Mouse (Mus musculus): Measurements from ENCODE around the gene Zdhhc23.

Gene Zdhhc23

DNA sequence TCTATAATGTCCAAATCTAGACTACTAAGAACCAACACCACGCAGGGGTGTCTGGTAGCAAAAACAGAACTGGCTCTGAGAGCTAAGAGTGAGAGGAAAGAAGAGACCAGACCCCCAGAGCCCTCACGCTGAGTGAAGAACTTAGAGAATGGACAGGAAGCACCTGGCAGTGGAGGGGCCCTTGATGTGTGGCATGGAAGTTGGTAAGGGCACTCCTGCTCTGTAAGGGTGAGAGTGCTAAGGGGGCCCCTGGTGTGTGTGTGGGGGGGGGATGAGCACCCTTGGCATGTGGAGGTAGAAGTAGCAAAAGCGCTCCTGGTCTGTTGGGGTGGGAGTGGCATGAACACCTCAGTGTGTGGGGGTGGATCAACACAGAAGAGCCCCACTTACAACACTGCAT lies 9.2 kb downstream of the Zdhhc23 start:
- DNase-seq (ENCODE audit: extremely low spot score, low spot score) = no peak

DNA sequence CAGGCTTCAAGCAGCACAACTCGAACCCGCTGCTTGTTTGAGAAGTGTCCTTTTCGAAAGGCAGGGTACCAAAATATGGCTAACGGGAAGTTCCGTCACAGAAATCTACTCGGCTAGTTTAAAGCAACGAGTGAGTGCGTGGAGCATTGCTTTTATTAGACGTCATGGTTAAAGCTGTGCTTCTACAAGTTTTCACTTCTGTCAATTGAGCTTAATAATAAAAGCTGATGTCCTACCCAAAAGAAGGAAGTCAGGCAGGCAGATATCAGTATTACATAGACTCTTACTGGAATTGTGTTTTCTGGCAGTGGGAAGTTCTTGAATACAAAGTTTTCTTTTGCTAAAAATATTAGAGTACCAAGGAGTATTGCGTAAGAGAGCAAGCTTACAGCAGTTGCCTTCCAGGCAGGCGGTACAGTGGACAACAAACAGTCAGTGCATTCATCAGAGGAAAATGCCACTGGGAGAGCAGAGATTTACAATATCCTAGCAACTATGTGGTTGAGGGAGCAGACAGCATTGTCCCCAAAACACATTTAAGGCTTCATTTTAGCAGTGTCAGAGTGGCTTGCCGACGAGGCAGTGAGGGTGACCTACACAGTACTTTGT lies 13.7 kb downstream of the Zdhhc23 start:
- DNase-seq (ENCODE audit: extremely low spot score, low spot score) = no peak

DNA sequence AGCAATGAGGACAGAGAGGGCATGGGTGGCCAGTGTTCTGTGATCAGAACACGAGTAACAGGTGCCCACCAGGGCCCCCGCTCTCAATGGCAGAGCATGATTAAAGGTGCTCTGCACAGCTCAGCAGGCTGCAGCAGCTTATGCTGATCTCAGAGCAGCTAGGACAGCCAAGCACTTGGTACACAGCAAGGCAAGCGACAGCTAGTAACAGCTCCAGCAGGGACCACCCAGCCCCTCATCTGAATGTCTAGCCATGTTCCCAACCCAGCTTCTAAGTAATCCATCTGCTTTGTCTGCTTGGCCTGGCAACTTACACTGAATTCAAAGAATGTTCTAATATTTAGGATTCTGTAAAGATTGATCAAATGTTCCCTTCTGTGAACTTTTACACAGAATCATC lies 15.8 kb downstream of the Zdhhc23 start:
- no peak for DNase-seq (ENCODE audit: extremely low spot score, low spot score)

DNA sequence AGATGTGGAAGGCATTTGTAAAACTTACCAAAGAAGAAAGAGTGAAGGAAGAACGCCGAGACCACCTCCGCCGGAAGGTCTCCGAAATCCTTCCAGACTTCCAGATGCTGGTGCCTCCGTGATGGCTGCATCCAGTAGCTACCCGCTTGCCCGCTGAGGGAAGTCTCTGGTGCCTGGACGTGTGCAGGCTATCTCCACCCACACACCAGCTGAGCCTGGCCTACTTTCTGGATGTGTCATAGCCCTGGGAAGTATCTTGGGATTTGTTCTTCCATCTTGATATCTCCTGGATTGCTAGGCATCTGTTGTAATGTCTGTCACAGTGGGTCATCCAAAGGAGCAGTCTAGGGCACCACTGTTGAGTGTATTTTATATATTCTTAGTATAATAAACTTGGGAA lies 16.3 kb downstream of the Zdhhc23 start:
- no peak for DNase-seq (ENCODE audit: extremely low spot score, low spot score)

DNA sequence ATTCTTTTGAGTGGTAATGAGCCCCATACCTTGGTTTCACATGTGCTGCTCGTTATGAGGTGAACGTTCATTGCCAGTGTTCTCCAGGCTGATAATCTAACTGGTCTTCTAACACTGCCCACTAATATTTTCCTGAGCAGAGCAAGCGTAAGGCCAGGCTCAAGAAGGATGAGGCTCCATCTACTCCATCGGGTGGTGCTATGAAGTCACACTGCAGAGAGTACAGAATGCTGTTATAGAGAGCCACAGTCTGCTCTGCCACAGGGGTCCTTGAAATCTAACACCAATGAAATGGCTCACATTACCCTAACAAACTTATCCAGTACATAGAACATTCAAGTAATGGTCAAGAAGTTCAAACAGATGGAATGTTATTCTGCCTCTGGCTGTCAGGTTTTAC lies 21.6 kb downstream of the Zdhhc23 start:
- DNase-seq (ENCODE audit: extremely low spot score, low spot score) = no peak

DNA sequence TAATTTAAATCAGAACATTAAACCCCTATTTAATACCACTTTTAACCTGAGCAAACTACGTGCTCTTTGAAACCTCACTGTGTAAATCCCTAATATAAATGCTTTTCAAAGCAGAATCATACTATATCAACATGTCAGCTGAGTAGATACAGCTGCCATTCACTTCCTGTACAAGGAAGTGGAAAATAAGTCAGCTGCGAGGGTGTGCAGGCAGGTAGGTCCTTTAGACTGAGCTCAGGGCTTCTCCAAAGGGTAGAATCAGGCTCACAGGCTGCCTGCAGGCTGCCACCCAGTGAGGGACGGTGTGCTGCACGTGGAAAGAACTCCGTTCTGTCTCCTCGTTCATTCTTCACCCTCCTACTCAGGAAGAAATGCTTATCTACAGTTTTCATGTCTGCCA lies 24.7 kb downstream of the Zdhhc23 start:
- DNase-seq (ENCODE audit: extremely low spot score, low spot score) = no peak

DNA sequence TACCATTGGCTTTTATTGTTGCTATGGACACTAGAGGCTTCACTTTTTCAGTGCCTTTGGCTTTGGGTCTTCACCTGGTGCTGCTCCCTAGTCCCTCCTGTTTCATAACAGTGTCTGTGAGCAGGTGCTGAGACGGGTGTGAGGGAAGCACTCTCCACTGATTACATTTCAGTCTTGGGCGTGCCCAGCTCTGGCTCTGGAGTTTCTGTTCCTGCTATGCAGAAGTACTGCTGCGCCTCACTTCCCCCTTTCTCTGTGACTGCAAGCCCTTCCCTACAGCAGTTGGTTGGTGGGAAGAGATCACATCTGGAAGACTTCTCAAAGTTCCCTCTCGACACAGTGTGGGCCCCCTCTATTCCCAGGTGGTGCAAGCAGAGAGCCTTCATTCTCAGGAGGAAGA lies 28.0 kb downstream of the Zdhhc23 start:
- DNase-seq (ENCODE audit: extremely low spot score, low spot score) = no peak

DNA sequence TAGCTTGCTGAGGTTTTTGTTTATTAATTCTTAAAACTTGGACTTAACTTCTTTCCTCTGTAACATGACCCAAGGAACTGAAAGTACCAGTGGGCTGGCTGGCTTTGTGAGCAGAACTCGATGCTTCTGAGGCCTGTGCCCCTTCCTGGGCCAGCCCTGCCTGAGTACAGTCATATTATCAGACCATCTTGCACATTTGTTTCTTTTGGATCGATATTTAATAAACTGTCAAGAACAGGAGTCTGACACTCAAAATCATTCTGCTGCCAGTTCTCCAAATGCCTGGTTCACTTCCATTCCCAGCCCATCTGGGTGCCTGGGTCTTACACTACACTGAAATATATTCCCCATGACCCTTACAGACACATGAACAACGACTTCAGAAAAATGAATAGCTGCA lies 33.7 kb downstream of the Zdhhc23 start:
- no peak for DNase-seq (ENCODE audit: extremely low spot score, low spot score)

DNA sequence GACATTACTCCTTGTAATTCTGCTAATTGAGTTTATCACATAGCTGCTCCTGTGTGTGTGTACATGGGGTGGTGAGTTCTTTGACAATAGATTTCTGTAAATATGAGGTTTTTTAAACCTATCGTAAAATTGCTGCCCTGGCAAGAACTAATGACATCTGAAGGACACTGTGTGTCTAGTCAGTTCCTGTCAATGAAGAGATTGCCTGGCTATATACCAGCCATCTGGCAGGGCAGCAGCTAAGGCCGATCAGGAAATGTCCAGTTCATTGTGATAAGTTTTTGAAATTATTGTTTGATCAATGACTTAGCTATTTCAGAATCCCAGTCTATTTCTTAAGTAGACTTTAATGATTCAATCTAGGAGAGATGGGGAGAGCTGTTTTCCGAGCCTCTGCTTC lies 34.2 kb downstream of the Zdhhc23 start:
- DNase-seq (ENCODE audit: extremely low spot score, low spot score) = no peak

DNA sequence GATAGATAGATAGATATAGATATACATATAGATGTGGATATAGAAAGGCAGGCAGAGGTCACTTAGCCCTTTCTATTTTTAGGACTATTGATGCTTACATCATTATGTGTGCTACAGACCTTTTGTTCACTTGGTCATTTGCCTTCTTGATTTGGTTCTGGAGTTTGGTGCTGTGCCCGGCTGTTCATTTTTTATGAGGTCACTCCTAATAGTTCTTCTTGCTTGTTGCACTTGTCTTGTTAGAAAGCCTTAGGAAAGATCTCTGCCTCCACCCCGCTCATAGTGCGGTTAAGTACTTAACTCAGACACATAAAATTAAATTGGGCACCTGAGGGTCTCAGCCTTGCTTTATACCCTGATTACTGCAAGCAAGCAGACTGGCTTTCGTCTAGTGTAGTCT lies 38.7 kb downstream of the Zdhhc23 start:
- no peak for DNase-seq (ENCODE audit: extremely low spot score, low spot score)

DNA sequence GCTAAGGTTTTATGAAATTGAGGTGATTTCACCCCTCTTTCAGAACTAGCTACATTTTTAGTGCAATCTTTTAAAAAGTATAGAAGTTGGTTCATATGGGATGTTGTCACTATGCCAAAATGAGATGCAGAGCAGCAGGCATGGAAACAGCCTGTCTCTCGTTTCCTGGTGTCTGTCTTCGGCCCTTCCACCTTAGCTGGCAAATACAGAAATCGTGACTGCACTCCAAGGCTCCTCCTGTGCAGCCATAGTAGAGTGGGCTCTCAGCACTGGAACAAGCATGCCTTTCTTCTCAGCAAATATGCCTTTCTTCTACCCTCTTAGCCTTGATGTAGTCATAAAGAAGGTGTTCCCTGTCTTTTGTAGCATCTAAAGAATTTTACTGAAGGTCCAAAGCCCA lies 43.7 kb downstream of the Zdhhc23 start:
- DNase-seq (ENCODE audit: extremely low spot score, low spot score) = no peak

DNA sequence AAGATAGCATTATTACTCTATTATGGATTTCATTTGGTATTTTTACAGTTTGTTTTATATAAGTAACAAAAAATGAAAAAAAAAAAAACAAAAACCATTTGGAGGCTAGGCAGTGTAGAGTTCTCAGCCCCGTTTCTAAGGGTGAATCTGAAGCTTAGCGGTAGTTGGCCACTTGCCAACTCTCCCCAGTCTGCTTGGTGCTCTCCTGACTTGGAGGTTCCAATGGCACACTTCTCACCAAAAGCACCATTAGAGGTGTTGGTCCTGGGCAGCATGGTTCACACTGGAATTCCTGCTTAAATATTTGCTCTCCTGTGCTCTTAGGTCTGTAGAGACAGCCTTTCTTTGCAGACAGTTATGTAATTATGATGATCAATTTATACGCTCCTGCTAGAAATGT lies 44.2 kb downstream of the Zdhhc23 start:
- DNase-seq (ENCODE audit: extremely low spot score, low spot score) = no peak

DNA sequence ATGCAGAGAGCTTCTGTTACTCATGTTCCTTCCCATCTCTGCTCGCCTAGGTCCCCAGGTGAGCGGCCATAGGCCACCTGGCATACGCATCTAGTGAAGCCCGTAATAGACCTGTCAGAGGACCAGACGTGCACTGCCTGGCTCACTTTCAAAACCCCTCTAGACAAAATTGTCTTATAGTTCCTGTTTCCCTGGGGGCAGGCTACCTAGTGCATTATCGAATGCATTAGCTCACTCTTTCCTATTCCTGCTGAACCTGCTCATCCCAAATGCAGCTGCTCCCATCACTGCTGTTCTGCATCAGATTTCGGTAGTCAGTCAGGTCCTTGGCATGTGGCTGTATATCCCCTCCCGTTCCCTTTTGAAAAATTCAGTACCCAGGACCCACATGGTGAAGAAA lies 44.7 kb downstream of the Zdhhc23 start:
- no peak for DNase-seq (ENCODE audit: extremely low spot score, low spot score)

DNA sequence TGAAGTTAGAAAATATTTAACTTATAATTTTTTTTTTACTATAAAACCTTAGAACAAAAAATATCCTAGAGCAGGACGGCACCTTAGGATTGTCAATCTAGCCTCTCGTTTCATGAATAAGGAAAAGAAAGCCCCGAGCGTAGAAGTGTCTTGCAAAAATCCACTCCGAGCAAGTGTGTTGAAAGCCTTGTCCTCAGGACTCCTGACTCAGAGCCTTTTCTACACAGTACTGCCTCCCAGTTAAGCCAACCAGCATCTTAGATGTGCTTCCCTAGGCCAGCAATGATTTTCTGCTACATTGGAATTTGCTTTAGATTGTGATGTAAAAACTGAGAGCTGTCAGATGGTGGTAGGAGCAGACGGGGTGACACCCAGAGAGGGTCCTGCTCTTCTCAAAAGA lies 46.5 kb downstream of the Zdhhc23 start:
- DNase-seq (ENCODE audit: extremely low spot score, low spot score) = no peak

DNA sequence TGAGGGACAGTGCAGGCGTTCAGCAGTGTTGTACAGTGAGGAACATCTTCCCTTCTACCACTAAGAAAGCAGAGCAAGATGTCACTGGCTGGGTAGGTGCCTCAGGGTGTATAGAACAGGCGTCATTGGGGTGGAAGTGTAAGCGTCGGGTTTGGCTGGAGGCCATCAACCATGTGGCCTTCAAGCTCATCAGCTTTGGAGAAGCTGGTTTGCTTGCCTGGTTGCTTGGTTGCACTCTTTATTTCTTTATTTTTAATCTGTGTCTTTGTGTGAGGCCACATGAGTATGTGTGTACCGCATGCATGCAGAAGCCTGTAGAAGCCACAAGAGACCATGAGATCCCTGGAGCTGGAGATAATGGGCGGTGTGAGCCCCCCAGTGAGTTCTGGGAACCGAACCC lies 47.3 kb downstream of the Zdhhc23 start:
- no peak for DNase-seq (ENCODE audit: extremely low spot score, low spot score)

DNA sequence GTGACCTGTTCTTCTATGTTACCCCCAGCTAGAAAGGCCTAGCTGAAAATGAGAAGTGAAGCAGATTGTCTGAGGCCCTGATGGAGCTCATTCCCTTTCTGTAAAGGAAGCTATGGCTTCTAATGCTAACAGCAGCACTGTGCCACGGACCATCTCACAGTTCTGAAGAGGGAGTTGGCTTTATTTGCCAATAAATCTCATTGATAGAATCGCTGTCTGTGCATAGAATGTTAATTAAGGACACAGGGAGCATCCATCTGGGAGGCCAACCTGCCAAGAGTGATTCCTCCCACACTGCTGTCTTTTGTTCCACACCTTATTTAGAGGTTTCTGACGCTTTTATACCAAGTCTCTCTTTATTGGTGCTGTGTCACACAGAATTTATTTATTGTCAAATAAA lies 48.1 kb downstream of the Zdhhc23 start:
- DNase-seq (ENCODE audit: extremely low spot score, low spot score) = no peak

DNA sequence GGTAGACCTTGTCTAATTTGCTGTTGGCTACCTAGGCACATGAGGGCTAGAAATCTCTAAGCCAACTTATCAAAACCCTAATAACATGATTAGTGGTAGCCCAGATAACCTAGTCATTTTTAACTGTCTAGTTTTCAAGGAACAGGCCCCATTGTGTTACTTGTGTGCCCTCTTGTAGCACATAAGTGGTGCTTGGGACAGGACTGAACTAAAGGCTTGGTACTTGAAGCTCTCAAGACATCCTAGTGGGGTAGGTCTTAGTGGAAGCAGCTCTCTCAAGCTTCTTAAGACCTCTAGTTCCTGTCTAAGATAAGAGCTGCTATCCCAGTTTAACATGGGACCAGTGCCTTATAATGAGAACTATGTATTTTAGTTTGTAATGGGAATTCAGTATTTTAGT lies 49.0 kb downstream of the Zdhhc23 start:
- no peak for DNase-seq (ENCODE audit: extremely low spot score, low spot score)

DNA sequence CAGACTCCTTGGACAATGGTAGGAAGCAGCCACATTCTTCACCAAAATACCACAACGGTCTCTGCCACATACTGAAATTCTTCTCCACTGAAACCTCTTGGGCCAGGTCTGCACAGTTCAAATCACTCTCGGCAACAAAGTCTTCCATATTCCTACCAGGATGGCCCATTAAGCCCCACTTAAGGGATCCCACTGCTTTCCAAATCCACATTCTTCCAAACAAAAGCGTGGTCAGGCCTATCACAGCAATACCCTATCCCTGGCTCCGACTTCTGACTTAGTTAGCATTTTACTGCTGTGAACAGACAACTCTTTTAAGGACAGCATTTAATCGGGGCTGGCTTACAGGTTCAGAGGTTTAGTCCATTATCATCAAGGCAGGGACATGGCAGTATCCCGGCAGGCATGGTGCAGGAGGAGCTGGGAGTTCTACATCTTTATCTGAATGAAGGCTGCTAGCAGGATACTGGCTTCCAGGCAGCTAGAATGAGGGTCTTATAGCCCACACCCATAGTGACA lies 53.2 kb downstream of the Zdhhc23 start, which contains the start of gene Qtrt2:
TSS of gene Qtrt2 (minus strand) at position 469 of the 519 bp plus-strand sequence.
- DNase-seq (ENCODE audit: extremely low spot score, low spot score) = no peak

DNA sequence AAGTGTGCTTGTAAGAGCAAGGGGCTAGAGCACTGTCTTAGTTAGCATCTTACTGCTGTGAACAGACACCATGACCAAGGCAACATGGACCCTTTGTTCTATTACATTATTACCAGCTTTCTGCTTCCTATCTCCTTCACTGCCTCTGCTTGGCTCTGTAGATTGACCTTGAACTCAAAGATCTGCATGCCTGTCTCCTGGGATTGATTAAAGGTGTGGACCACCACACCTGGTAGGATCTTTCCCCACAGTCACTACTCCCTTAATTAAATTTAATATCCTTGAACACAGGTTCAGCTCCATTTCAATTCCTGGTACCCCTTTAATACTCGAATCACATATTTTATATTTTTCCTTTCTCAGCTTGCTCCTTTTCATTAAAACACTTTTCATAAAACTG lies 53.7 kb downstream of the Zdhhc23 start:
- DNase-seq (ENCODE audit: extremely low spot score, low spot score) = no peak

DNA sequence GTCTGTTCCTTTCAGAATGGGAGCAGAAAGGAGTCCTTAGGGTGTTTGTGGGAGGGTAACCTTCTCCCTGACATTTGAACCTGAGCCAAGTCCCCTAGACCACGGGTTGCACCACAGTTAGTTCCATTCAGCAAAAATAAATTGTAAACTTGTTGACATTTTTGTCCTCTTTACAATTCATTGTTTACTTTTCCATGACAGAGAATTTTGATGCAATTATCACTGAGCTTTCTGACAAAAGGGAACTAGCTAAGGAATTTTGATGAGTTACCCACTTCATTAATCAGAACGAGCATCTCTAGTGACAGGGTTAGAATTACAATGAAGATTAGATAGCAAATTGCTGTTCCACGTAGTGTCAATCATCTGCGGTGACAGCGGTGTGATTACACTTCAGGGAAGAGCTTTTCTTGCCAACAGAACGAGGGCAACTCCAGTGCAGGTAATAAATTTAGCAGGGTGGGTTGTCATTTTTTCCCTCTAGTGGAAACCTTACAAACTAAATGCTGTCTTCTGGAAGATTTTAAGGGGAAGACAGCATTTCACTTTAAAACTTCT lies 54.5 kb downstream of the Zdhhc23 start:
- DNase-seq (ENCODE audit: extremely low spot score, low spot score) = no peak

DNA sequence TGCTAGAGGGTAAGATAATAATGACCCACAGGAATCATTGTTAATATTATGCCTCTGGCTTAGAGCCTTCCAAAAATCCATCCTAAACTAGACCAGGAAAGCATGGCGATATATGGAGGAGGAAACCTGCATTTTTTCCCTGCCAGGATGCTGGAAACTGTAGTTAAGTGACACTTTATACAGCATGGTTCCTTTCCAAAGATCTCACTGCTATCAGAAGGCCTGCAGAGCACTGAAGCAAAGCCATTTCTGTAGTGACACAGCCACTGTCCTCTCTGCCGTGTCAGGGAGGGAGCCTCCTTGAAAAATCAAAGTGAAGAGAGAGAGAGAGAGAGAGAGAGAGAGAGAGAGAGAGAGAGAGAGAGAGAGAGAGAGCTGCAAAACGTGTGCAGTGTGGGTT lies 57.0 kb downstream of the Zdhhc23 start:
- DNase-seq (ENCODE audit: extremely low spot score, low spot score) = no peak

DNA sequence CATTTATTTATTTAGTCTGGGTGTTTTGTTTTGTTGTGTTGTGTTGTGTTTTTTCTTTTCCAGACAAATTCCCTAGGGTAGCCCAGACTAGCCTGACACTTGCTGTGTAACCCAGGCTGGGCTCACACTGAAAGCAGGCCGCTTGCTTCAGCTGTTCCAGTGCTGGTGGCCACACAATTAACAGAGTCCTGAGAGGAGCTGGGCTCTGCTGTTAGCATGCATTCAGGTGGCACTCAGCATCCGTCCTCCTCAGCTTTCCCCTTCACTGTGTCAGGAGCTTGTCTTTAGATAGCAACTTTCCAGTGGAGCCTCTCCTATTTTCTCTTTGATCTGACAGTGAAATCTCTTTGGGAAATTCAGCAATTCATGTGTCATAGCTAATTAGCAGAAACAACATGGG lies 57.6 kb downstream of the Zdhhc23 start:
- no peak for DNase-seq (ENCODE audit: extremely low spot score, low spot score)

DNA sequence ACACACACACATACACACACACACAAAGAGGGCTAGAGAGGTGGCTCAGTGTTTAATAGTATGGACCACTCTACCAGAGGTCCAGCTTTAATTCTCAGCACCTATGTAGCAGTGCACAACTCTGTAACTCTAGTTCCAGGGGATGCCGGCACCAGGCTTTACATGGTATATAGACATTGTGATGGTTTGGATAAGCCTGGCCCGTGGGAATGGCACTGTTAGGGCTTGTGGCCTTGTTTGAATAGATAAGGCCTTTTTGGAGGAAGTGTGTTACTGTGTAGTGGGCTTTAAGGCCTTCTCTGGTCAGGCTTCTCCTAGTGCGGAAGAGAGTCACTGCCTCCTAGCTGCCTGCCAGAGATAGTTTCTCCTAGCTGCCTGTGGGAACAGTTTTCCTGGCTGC lies 60.7 kb downstream of the Zdhhc23 start:
- DNase-seq (ENCODE audit: extremely low spot score, low spot score) = no peak
